Mouse (Mus musculus) hindbrain, embryonic 14.5 days (tissue): ENCODE data around the gene Thbs3. TPM values are rescaled to one million over a fixed set of nuclear protein-coding genes. Genes with fewer than 3 reads are reported as not detected.

ENCODE experiments used
- ATAC-seq: fragments of 200-750 bp; cut with Nextera tagmentation; 2 replicates; pipeline ENCODE4 v1.8.0; 2017; ENCODE audit warnings: moderate number of reproducible peaks, mild to moderate bottlenecking, moderate TSS enrichment, moderate library complexity; ENCODE audit not compliant: low FRiP score
- DNase-seq: peaks from one replicate; pipeline ENCODE4 v3.0.0-alpha.2; 2015; ENCODE audit warnings: low spot score
- H3K27ac ChIP-seq: fragments of 300-500 bp; sonication (generic); 2 replicates; pipeline ENCODE4 v1.5.1; 2014; ENCODE audit warnings: mild to moderate bottlenecking, moderate library complexity
- H3K27me3 ChIP-seq: fragments of 300-500 bp; sonication (generic); 2 replicates; pipeline ENCODE4 v1.6.1; 2014; ENCODE audit warnings: mild to moderate bottlenecking, low read length, mixed read lengths; ENCODE audit not compliant: control insufficient read depth, insufficient read depth
- H3K36me3 ChIP-seq: fragments of 300-500 bp; sonication (generic); replicated peaks from 2 replicates; pipeline ENCODE4 v1.6.1; 2014; ENCODE audit not compliant: control insufficient read depth, insufficient read depth
- H3K4me1 ChIP-seq: fragments of 300-500 bp; sonication (generic); replicated peaks from 2 replicates; pipeline ENCODE4 v1.6.1; 2014; ENCODE audit warnings: antibody characterized with exemption, low read length, mixed read lengths; ENCODE audit not compliant: control insufficient read depth, insufficient read depth
- H3K4me2 ChIP-seq: fragments of 300-500 bp; sonication (generic); replicated peaks from 2 replicates; pipeline ENCODE4 v1.6.1; 2014; ENCODE audit warnings: mild to moderate bottlenecking, moderate library complexity
- H3K4me3 ChIP-seq: fragments of 300-500 bp; sonication (generic); replicated peaks from 2 replicates; pipeline ENCODE4 v1.5.1; 2014; ENCODE audit warnings: mild to moderate bottlenecking, low read length
- H3K9ac ChIP-seq: fragments of 300-500 bp; sonication (generic); 2 replicates; pipeline ENCODE4 v1.6.1; 2014
- H3K9me3 ChIP-seq: fragments of 300-500 bp; sonication (generic); 2 replicates; pipeline ENCODE4 v1.6.1; 2016; ENCODE audit warnings: low read length; ENCODE audit not compliant: control insufficient read depth
- WGBS: fragments of 180-500 bp; shearing (Covaris S2); extraction: QIAGEN DNeasy Blood & Tissue Kit; methylation state at CpG from one replicate; pipeline ENCODE4 v1.1.7; 2014; 5-methylcytosine and 5-hydroxymethylcytosine counted together
- polyA plus RNA-seq: library from polyadenylated mRNA; unstranded; fragments of >200 nt; fragmentation: Nextera tagmentation; extraction: Ambion mirVana; gene quantifications from 2 replicates; pipeline ENCODE4 v1.2.1, GENCODE M21; 2014

Gene Thbs3
- polyA plus RNA-seq, 1 experiment from 2014 or later = 31.0 TPM

GRCm38 (mm10) chr3:89251365-89251895 is 36.5 kb downstream of the Thbs3 start:
- Histone ChIP-seq H3K4me3 (no peak overlapping the region), H3K4me1 (peaks cover 16% of the 10 kb centered on the region), H3K27me3 (no peaks in the 10 kb centered on the region), H3K4me2 (peak overlapping the region; percentile 26), H3K9ac (no peak overlapping the region), H3K27ac (no peak overlapping the region), H3K9me3 (no peaks in the 10 kb centered on the region), H3K36me3 (peaks cover 12% of the 10 kb centered on the region; the same call in 1 of the 2 replicates)
- 8% methylated on average over 17 of the region's 17 CpGs for WGBS
- no peak for ATAC-seq
- no peak for DNase-seq

DNA sequence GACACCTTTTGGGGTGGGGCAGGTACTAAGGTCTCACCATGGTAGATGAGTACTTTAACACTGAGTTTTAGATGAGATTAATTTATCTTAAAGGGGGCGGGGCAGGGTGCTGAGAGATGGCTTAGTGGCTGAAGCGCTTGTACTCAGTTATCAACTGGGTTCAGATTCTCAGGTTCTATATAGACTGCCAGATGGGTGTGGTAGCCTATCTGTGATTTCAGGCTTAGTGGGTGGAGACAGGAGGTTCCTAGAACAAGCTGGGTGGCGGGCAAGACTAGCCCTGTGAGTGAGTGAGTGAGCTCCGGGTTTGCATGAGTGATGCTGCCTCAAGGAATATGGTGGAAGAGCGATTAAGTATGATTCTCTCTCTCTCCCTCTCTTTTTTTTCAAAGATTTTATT is 40.0 kb downstream of the Thbs3 start:
- 92% methylated on average over 5 of the region's 5 CpGs for WGBS
- no peaks in the 10 kb centered on the region for H3K27me3 ChIP-seq
- no peak overlapping the region for H3K9ac ChIP-seq
- H3K36me3 ChIP-seq = no peaks in the 10 kb centered on the region
- no peaks in the 10 kb centered on the region for H3K9me3 ChIP-seq
- no peak overlapping the region for H3K4me2 ChIP-seq
- no peak overlapping the region for H3K4me3 ChIP-seq
- ATAC-seq (no peak), DNase-seq (no peak)
- no peak overlapping the region for H3K27ac ChIP-seq
- 0 out of 2 replicates have a peak, but pooled peaks cover 6% of the 10 kb centered on the region for H3K4me1 ChIP-seq

GRCm38 (mm10) chr3:89256177-89256576 is 41.2 kb downstream of the Thbs3 start:
- WGBS = 82% methylated on average over 5 of the region's 5 CpGs
- no peak overlapping the region for H3K4me3 ChIP-seq

GRCm38 (mm10) chr3:89259076-89259475 is 44.1 kb downstream of the Thbs3 start, which contains the start of gene Dpm3:
TSS of gene Dpm3 (plus strand) at chr3:89259358.
- Histone ChIP-seq H3K27ac (no peak within 1 kb of the TSS), H3K9me3 (no peaks in the 10 kb centered on the region), H3K4me2 (no peak within 1 kb of the TSS), H3K36me3 (no peaks in the 10 kb centered on the region), H3K4me3 (no peak within 1 kb of the TSS), H3K27me3 (no peaks in the 10 kb centered on the region), H3K4me1 (no peaks in the 10 kb centered on the region), H3K9ac (no peak within 1 kb of the TSS)
- ATAC-seq (no peak), DNase-seq (no peak)
- WGBS = 54% methylated on average over 7 of the region's 7 CpGs

More at GRCm38 (mm10) chr3:89256177-89256576, 41.2 kb downstream of the Thbs3 start:
- 0 out of 2 replicates have a peak, but pooled peaks cover 5% of the 10 kb centered on the region for H3K4me1 ChIP-seq
- no peak overlapping the region for H3K27ac ChIP-seq
- H3K36me3 ChIP-seq = no peaks in the 10 kb centered on the region
- H3K9ac ChIP-seq = no peak overlapping the region
- H3K9me3 ChIP-seq = no peaks in the 10 kb centered on the region
- no peaks in the 10 kb centered on the region for H3K27me3 ChIP-seq
- no peak for ATAC-seq
- H3K4me2 ChIP-seq = no peak overlapping the region
- no peak for DNase-seq

GRCm38 (mm10) chr3:89260211-89260610 is 45.2 kb downstream of the Thbs3 start:
- Histone ChIP-seq H3K27ac (no peak overlapping the region), H3K4me2 (no peak overlapping the region), H3K9me3 (no peaks in the 10 kb centered on the region), H3K9ac (no peak overlapping the region), H3K36me3 (no peaks in the 10 kb centered on the region), H3K27me3 (no peaks in the 10 kb centered on the region), H3K4me1 (no peaks in the 10 kb centered on the region), H3K4me3 (no peak overlapping the region)
- WGBS = 74% methylated on average over 3 of the region's 3 CpGs
- ATAC-seq (no peak), DNase-seq (no peak)

DNA sequence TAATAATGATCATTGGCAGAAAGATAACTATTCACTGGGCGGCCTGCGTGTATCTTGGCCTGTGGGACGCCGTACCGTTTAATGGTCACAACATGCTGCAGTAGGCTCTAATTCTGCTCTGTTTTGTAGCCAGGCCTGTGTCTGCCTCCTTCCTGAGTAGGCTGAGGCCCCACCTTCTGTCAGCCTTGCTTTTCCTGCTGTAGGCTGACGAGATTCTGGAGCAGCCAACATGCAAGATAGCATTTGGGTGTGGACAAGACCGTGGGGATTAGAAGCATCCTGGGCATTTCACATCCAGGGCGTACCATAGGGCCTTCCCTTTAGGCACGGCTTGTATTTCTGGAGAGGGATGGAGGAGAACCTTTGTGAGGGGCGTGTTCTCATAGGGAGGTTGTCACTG is 47.4 kb downstream of the Thbs3 start:
- 74% methylated on average over 10 of the region's 10 CpGs for WGBS

DNA sequence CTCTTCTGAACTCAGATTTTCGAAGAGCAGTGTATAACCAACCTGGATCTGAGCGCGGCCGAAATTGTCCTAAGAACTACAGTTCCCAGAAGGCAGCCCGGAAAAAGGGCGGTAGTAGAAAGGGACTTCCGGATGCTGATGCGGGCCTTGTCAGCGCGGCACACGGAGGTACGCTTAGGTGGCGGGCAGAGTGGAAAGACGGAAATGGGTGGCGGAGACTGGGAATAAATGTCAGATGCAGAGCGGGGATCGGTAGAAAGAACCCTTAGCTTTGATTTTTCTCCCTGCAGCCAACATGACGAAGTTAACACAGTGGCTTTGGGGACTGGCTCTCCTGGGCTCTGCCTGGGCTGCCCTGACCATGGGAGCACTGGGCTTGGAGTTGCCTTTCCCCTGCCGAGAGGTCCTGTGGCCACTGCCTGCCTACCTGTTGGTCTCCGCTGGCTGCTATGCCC is 51.5 kb downstream of the Thbs3 start:
- Histone ChIP-seq H3K9ac (peak overlapping the region; percentile 92), H3K9me3 (no peaks in the 10 kb centered on the region), H3K4me2 (peak overlapping the region; percentile 98), H3K27ac (peak overlapping the region; percentile 82), H3K4me3 (peak overlapping the region; percentile 79), H3K4me1 (peaks cover 24% of the 10 kb centered on the region), H3K36me3 (no peaks in the 10 kb centered on the region), H3K27me3 (no peaks in the 10 kb centered on the region)
- ATAC-seq (peak; percentile 88), DNase-seq (peak; percentile 90)
- WGBS = under 1% methylated on average over 20 of the region's 20 CpGs

More for the DNA sequence above, 47.4 kb downstream of the Thbs3 start:
- Histone ChIP-seq H3K4me1 (peaks cover 8% of the 10 kb centered on the region), H3K4me3 (no peak overlapping the region), H3K36me3 (no peaks in the 10 kb centered on the region), H3K27ac (no peak overlapping the region), H3K27me3 (no peaks in the 10 kb centered on the region), H3K4me2 (no peak overlapping the region), H3K9ac (no peak overlapping the region), H3K9me3 (no peaks in the 10 kb centered on the region)
- ATAC-seq = no peak
- no peak for DNase-seq

GRCm38 (mm10) chr3:89268916-89269315 is 53.9 kb downstream of the Thbs3 start:
- Histone ChIP-seq H3K27me3 (no peaks in the 10 kb centered on the region), H3K27ac (no peak overlapping the region), H3K4me1 (peaks cover 24% of the 10 kb centered on the region), H3K9me3 (no peaks in the 10 kb centered on the region), H3K9ac (no peak overlapping the region), H3K4me3 (no peak overlapping the region), H3K4me2 (0 out of 2 replicates have a peak overlapping the region, but pooled peaks have one; percentile 89), H3K36me3 (no peaks in the 10 kb centered on the region)
- ATAC-seq (no peak), DNase-seq (no peak)
- 50% methylated on average over 8 of the region's 8 CpGs for WGBS

DNA sequence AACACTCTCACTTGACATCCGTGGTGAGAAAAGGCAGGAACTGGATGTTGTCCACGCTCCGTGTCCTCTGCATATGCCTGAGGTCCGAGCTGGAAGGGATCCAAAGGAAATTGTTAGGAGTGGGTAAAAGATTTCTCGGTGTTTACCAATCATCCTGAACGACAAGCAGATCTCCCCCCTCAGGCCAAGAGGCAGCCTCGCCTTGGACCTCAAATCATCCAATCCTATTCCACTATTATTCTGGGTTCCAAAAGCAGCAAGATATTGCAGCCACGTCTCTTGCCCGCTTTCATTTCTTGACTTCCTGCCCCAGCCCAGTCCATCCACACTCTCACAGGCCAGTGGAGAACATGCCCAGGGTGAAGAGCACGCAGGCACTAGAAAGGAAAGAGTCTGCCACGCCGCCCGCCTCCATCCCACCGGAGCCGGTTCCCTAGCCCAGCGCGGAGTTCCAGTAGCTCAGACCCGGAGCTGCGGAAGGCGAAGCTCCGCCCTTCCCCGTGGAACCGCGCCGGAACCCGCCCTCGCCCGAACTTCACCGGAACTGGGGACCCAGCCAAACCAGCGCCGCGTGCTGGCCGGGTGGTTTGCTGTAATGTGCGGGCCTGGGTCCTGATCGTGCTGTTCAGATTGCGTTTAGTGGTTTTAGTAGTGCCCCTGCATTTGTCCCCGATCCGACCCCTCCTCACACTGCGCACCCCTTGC is 55.2 kb downstream of the Thbs3 start, which contains the start of gene Slc50a1:
TSS of gene Slc50a1 (minus strand) at position 520 of the 705 bp plus-strand sequence.
- Histone ChIP-seq H3K4me2 (peak within 1 kb of the TSS; percentile 89), H3K4me1 (peaks cover 24% of the 10 kb centered on the region), H3K27me3 (no peaks in the 10 kb centered on the region), H3K4me3 (peak within 1 kb of the TSS; percentile 54), H3K36me3 (no peaks in the 10 kb centered on the region), H3K9ac (peak within 1 kb of the TSS; percentile 79), H3K9me3 (no peaks in the 10 kb centered on the region), H3K27ac (peak within 1 kb of the TSS; percentile 81)
- 3% methylated on average over 39 of the region's 39 CpGs for WGBS
- DNase-seq = peak; percentile 74
- peak; percentile 24; the same call in 1 of the 2 replicates for ATAC-seq
